Mouse (Mus musculus) c-Kit-positive CD71-negative TER-119-negative erythroid progenitor cells, embryonic 14.5 days (primary cell): ENCODE data around the gene Sfxn5.

Experiments
- DNase-seq: peaks from one replicate; pipeline ENCODE4 v3.0.0-alpha.2; 2013; ENCODE audit warnings: low read depth

Sfxn5 gene

DNA sequence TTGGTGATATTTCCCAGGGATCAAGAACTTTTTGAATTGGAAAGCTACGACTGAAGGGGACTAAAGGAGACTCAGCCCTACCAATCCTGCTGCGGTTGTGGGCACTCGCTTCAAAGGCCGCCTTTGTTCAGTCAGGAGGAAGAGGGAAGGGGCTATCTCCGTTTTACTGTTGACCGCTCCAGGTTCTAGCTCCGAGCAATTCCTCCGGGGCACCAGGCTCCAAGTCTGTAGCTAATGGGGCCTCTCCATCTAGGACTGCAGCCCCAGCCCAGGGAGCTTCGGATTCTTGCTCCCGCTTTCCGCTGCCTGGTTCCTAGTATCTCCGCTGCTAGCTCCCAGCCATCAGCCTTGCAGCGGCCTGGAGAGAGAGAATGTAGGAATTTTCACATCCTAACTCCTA, 142.6 kb downstream of the Sfxn5 start:
- DNase-seq = no peak

GRCm38 (mm10) chr6:85189911-85190591, 143.2 kb downstream of the Sfxn5 start:
- no peak for DNase-seq

DNA sequence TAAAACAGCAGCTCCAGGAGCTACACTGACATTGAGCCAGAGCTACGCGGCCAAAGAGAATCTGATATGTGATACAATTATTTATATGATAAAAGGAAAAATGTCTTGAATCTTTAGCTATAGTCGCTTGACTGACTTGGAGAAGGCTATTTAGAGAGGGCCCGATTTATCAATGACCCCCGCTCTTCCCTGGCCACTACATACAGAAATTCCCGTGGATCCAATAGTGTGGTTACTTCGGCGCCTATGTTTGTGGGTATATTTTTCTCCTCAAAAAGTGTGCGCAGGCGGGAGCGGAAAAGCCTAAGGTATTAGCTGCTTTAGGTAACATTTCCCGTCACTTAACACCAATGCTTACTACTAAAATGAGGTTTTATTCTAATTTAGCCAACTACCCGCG, 143.9 kb downstream of the Sfxn5 start:
- DNase-seq = no peak

- DNase-seq = no peak
Measured at GRCm38 (mm10) chr6:85188256-85189110, 144.7 kb downstream of the Sfxn5 start.

DNA sequence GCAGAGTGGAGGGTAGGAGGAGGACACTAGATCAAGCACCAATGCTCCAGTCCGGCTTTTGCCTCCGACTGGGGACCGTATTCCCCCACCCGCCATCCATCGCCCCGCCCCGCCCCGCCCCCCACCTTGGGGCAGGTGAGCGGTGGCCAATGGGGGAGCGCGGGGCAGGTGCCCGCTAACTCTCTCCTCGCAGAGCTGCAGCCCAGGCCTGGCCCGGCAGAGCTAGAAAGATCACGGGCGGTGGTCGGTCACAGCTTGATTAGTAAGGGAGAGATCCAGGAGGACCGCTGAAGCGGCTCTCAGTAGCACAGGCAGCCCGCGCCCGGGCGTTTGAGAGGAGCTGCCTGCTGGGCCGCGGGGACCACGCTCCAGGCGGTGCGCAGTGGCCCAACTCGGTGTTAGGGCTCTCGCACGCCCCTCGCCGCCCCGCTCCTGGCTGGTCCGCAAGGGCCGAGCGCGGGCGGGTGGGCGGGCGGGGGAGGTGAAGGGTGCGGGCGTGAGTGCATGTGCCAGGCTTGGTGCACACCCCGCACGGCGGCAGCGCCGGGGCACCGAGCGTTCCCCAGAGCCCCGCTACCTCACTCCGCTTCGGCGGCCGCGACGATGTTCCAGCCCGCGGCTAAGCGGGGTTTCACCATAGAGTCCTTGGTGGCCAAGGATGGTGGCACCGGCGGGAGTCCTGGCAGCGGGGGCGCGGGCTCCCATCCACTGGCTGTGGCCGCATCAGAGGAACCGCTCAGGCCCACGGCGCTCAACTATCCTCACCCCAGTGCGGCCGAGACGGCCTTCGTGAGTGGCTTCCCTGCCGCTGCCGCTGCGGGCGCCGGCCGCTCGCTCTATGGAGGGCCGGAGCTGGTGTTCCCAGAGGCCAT, 145.6 kb downstream of the Sfxn5 start, which contains the start of gene Emx1:
Gene Emx1, plus strand, starts transcription at position 99 of the 872 bp plus-strand sequence.
- no peak for DNase-seq

GRCm38 (mm10) chr6:85186744-85187059, 146.5 kb downstream of the Sfxn5 start:
- DNase-seq = no peak

DNA sequence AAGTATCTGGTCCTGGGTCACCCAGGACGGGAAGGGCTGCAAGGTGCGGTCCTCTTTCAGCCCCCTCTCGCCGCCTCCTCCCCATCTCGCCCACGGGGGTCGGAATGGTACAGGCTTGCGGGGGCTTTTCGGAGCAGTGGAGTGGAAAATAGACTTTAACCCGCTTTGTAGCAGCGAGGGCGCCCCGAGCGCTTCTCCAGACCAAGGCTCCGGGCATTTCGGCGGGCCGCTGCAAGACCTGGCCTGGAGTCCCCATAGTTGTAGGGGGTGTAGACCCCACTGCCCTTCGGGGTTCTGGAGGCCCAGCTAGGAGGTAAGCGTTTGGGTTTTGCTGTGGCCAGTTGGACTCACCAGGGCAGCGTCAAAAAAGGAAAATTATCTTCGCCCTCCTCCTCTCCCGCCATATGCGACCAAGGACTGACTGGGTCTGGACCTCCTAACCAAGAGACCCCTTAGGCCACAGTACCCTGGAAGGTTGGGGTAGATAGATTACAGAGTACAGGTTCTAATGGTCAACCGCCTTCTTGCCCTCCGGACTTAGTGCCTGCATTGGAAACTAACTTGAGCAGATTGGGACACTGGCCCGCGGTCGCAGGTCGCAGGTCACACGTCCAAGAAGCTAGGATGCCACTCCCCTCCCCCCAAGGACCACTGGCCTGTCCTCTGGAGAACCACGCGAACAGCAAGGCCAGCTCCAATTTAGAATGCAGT, 147.0 kb downstream of the Sfxn5 start:
- DNase-seq = no peak

DNA sequence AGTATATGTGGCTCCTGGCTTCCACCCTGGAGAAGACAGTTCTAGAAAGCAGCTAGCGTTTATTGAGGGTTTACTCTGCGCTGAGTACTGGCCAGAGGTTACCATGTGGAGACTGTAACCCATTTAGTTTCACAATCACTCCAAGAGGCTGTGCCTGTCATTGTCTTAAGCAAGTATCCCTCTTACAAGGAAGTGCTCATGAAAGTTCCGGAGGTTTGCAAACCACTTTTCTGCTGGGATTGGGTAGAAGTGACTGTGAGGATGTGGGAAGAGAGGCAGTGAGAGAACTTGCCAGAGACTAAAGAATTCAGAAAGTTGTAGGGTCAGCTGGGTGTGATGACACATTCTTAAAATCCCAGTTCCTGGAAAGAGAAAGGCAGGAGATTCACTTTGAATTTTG, 149.3 kb downstream of the Sfxn5 start:
- no peak for DNase-seq

DNA sequence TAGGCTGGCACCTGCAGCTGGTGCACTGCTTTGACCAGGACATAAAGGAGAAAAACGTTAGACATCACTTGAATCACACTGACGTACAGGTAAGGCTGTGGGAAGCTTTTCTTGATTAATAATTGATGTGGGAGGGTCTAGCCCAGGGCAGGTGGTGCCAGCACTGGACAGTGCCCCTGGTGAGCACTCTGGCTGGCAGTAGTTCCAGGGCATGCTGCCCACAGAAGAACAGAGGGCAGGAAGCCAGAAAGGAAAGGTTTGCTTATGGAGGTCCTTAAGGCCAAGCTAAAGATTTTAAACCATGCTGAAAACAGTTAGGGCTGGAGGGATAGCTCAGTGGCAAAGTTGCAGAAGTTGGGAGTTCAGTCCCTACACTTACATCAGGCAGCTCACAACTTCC, 153.2 kb downstream of the Sfxn5 start:
- no peak for DNase-seq

GRCm38 (mm10) chr6:85179569-85179968, 153.7 kb downstream of the Sfxn5 start:
- DNase-seq = no peak

GRCm38 (mm10) chr6:85165440-85165921, 167.7 kb downstream of the Sfxn5 start:
- no peak for DNase-seq
